Mouse (Mus musculus) kidney, postnatal 25 days (tissue): ENCODE data around the gene Ergic1.

Experiments used
- DNase-seq, 2 experiments: peaks; one replicate each; pipeline ENCODE4 v3.0.0; 2021; ENCODE audit warnings: mixed read lengths in 2 of 2

Ergic1 gene

GRCm38 (mm10) chr17:26705463-26706359 lies 144.4 kb downstream of the Ergic1 start:
- no peak for DNase-seq
